Mouse (Mus musculus): ENCODE data around the gene Mapk8ip2. TPM values are rescaled to one million over a fixed set of nuclear protein-coding genes. Genes with fewer than 3 reads are reported as not detected.
A peak's percentile ranks its signal among the peaks of the same experiment; 100 is the strongest.

Gene Mapk8ip2
- polyA plus RNA-seq, 1 experiment from 2014 or later, result 3.4 TPM

DNA sequence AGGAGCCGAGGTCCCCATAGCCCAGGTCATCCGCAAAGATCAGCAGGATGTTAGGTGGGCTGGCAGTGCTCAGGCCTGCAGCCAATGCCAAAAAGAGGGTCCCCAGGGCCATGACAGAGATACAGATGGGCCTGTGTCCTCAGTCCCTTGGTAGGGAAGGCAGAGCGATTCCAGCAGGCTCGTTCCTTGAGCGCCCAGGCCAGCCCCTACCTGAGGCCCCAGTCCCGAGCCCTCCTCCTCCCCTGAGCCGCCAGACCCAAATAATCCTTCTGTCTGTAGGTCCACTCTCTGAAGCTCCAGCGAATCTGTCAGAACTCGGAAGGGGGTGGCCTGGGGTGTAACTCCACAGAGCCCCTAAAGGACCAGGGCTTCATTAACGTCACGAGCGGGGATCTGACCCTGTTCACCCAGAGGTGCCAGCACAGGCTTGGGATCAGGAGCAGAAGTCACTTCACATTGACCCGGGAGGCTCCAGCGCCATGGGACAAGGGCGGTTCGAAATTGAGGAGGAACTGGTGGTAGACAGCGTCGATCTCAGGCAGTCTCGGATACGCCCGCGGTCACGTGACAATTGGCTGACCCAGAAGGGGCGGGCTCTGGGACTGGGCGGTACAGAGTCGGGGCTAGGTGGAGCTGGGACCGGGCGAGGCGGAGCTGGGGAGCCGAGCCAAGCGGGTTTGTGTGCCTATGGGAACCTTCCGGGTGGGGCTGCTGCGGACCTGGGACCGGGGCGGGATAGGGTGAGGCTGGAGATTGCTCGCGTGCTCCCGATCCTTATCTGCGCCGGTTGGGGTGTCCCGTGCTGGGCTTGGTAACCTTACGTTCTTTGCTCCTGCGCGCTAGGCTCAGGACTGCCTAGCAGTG lies 22.1 kb downstream of the Mapk8ip2 start:
- Histone ChIP-seq H3K27ac (ENCODE audit: low read length) (peak overlapping the region; percentile 85), H3K36me3 (ENCODE audit: control insufficient read depth, insufficient read depth, low read length) (no peaks in the 10 kb centered on the region), H3K4me1 (ENCODE audit: control insufficient read depth, insufficient read depth, low read length) (peaks cover 5% of the 10 kb centered on the region; the same call in 1 of the 2 replicates), H3K4me2 (ENCODE audit: low read depth, low read length) (peak overlapping the region; percentile 90), H3K27me3 (replicated peaks; ENCODE audit: control insufficient read depth, insufficient read depth, low read length) (no peaks in the 10 kb centered on the region), H3K9me3 (ENCODE audit: control insufficient read depth, low read length) (no peaks in the 10 kb centered on the region), H3K9ac (ENCODE audit: low read depth, low read length) (peak overlapping the region; percentile 73), H3K4me3 (ENCODE audit: low read length) (peak overlapping the region; percentile 57)
- WGBS, result 9% methylated on average over 44 of the region's 44 CpGs
- peak; percentile 98 for ATAC-seq

DNA sequence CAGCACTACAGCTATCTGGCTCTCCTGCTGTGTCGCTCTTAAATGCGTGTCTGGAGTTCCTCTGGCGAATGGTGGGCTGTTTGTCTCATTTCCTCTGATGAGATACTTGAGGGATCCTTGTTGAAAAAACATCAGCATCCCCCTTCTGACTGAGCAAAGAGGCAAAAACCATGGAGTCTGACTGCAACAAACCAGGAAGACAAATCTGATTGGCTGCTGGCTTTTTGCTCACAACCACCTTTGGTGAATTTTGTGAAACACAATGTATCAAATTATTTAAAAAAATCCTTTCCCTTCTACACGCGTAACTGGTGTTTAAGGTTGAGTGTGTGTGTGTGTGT lies 22.7 kb downstream of the Mapk8ip2 start:
- peak overlapping the region; percentile 85 for H3K27ac ChIP-seq (ENCODE audit: low read length)
- no peak for ATAC-seq
- H3K36me3 ChIP-seq (ENCODE audit: control insufficient read depth, insufficient read depth, low read length), result no peaks in the 10 kb centered on the region
- H3K9me3 ChIP-seq (ENCODE audit: control insufficient read depth, low read length), result no peaks in the 10 kb centered on the region
- peak overlapping the region; percentile 57 for H3K4me3 ChIP-seq (ENCODE audit: low read length)
- H3K4me1 ChIP-seq (ENCODE audit: control insufficient read depth, insufficient read depth, low read length), result peaks cover 5% of the 10 kb centered on the region; the same call in 1 of the 2 replicates
- 6% methylated on average over 5 of the region's 5 CpGs for WGBS
- peak overlapping the region; percentile 90 for H3K4me2 ChIP-seq (ENCODE audit: low read depth, low read length)
- H3K9ac ChIP-seq (ENCODE audit: low read depth, low read length), result peak overlapping the region; percentile 73
- no peaks in the 10 kb centered on the region for H3K27me3 ChIP-seq (replicated peaks; ENCODE audit: control insufficient read depth, insufficient read depth, low read length)

DNA sequence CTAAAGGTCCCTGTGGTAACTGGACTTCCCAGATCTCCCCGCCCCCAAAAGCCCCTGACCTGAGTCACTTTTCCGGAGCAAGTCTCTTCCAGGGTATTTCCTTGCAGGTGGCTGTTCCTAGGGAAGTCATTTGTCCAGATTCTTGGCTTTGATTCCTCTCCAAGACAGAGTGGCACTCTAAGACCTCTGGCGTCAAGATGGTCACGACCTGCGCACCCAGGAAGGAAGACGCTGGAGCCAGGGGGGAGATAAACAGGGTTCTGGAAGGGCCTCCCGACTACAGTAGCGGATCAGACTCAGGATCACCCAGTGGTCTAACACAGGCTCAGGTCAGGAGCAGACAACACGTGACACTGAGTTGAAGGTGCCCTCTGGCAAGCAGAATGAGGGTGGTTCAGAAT lies 23.4 kb downstream of the Mapk8ip2 start, which contains the start of gene Arsa:
TSS of gene Arsa (minus strand) at position 335 of the 401 bp plus-strand sequence.
- Histone ChIP-seq H3K4me2 (ENCODE audit: low read depth, low read length) (peak within 1 kb of the TSS; percentile 90), H3K36me3 (ENCODE audit: control insufficient read depth, insufficient read depth, low read length) (no peaks in the 10 kb centered on the region), H3K9me3 (ENCODE audit: control insufficient read depth, low read length) (no peaks in the 10 kb centered on the region), H3K4me3 (ENCODE audit: low read length) (peak within 1 kb of the TSS; percentile 57), H3K9ac (ENCODE audit: low read depth, low read length) (peak within 1 kb of the TSS; percentile 73), H3K27me3 (replicated peaks; ENCODE audit: control insufficient read depth, insufficient read depth, low read length) (no peaks in the 10 kb centered on the region), H3K27ac (ENCODE audit: low read length) (peak within 1 kb of the TSS; percentile 85), H3K4me1 (ENCODE audit: control insufficient read depth, insufficient read depth, low read length) (peaks cover 5% of the 10 kb centered on the region; the same call in 1 of the 2 replicates)
- no peak for ATAC-seq
- 37% methylated on average over 9 of the region's 9 CpGs for WGBS

DNA sequence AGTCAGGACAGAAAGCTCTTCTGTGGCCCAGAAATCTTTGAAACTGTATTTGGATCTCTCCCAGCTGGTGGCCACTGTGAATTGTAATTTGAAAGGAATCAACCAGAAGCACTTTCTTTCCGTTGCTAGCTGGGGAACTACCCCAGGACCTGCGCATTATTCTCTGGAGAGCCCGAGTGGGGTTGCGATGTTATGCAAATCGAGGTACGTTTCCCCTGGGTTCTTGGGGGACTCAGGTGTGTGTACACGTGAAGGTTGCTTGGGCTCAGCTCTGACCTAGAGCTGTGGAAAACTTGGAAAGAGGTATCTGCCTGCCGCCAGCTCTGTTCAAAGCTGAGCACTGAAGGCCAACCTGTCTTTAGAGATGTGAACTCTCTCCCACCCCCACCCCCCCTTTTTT lies 24.1 kb downstream of the Mapk8ip2 start:
- Histone ChIP-seq H3K9me3 (ENCODE audit: control insufficient read depth, low read length) (no peaks in the 10 kb centered on the region), H3K27me3 (replicated peaks; ENCODE audit: control insufficient read depth, insufficient read depth, low read length) (no peaks in the 10 kb centered on the region), H3K4me1 (ENCODE audit: control insufficient read depth, insufficient read depth, low read length) (peaks cover 5% of the 10 kb centered on the region; the same call in 1 of the 2 replicates), H3K9ac (ENCODE audit: low read depth, low read length) (no peak overlapping the region), H3K4me3 (ENCODE audit: low read length) (no peak overlapping the region), H3K27ac (ENCODE audit: low read length) (no peak overlapping the region), H3K36me3 (ENCODE audit: control insufficient read depth, insufficient read depth, low read length) (no peaks in the 10 kb centered on the region), H3K4me2 (ENCODE audit: low read depth, low read length) (no peak overlapping the region)
- ATAC-seq, result no peak
- 61% methylated on average over 8 of the region's 8 CpGs for WGBS

DNA sequence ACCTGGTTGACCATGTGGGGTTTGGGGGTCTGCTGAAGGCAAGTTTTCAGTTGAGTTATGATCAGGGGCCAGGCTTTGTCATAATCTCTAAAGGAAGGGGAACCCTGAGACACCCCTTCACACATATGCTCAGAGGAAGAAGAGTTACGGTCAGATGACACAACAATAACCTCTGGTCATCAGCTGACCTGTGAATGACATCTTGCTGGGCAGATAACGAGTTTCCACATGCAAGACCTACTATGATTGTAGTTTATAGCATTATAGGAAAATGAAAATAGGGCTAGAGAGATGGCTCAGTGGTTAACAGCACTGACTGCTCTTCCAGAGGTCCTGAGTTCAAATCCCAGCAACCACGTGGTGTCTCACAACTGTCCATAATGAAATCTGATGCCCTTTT lies 24.9 kb downstream of the Mapk8ip2 start:
- H3K9ac ChIP-seq (ENCODE audit: low read depth, low read length), result no peak overlapping the region
- no peaks in the 10 kb centered on the region for H3K9me3 ChIP-seq (ENCODE audit: control insufficient read depth, low read length)
- peaks cover 5% of the 10 kb centered on the region; the same call in 1 of the 2 replicates for H3K4me1 ChIP-seq (ENCODE audit: control insufficient read depth, insufficient read depth, low read length)
- 89% methylated on average over 3 of the region's 3 CpGs for WGBS
- H3K27me3 ChIP-seq (replicated peaks; ENCODE audit: control insufficient read depth, insufficient read depth, low read length), result no peaks in the 10 kb centered on the region
- no peak overlapping the region for H3K27ac ChIP-seq (ENCODE audit: low read length)
- H3K4me2 ChIP-seq (ENCODE audit: low read depth, low read length), result no peak overlapping the region
- H3K4me3 ChIP-seq (ENCODE audit: low read length), result no peak overlapping the region
- ATAC-seq, result no peak
- no peaks in the 10 kb centered on the region for H3K36me3 ChIP-seq (ENCODE audit: control insufficient read depth, insufficient read depth, low read length)

DNA sequence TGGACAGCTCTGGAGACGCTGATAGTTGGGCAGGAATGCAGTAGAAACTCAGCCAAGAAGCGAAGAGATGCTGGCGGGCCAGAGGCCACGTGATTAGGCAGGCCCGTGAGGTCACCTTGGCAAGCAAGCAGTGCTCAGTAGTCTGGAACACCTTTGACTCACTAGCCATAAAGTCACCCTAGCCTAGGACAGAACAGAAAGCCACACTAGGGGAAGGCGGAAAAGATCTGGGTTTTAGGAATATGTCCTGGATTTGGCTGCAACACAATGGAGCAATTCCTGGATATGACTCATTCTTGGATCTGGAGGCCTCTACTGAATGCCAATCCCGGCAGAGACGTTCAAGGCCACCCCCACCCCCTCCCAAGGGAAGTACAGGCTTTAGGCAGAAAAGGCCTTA lies 26.9 kb downstream of the Mapk8ip2 start:
- peak overlapping the region; percentile 54 for H3K27ac ChIP-seq (ENCODE audit: low read length)
- H3K9ac ChIP-seq (ENCODE audit: low read depth, low read length), result no peak overlapping the region
- no peak overlapping the region for H3K4me3 ChIP-seq (ENCODE audit: low read length)
- no peaks in the 10 kb centered on the region for H3K27me3 ChIP-seq (replicated peaks; ENCODE audit: control insufficient read depth, insufficient read depth, low read length)
- no peaks in the 10 kb centered on the region for H3K4me1 ChIP-seq (ENCODE audit: control insufficient read depth, insufficient read depth, low read length)
- no peak overlapping the region for H3K4me2 ChIP-seq (ENCODE audit: low read depth, low read length)
- H3K9me3 ChIP-seq (ENCODE audit: control insufficient read depth, low read length), result no peaks in the 10 kb centered on the region
- WGBS, result 68% methylated on average over 8 of the region's 8 CpGs
- no peaks in the 10 kb centered on the region for H3K36me3 ChIP-seq (ENCODE audit: control insufficient read depth, insufficient read depth, low read length)
- no peak for ATAC-seq

DNA sequence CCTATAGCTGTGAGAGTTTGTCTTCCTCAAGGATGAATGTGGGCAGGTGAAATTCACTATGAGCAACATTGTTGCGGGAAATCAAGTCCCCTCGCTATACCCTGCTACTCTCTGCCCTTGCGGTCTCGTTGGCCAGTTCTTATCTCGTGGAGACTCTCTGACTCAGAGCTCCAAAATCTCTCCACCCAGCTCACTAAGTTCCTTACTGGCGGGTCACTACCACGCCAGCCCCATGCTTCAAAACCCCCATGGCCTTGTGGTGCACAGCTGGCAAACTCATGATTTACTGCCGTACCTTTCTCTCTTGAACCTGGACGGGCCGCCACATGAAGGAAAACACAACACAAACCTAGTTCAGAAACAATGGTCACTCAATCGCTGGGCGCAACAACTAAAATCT lies 34.5 kb downstream of the Mapk8ip2 start:
- Histone ChIP-seq H3K36me3 (ENCODE audit: control insufficient read depth, insufficient read depth, low read length) (no peaks in the 10 kb centered on the region), H3K4me3 (ENCODE audit: low read length) (no peak overlapping the region), H3K27ac (ENCODE audit: low read length) (no peak overlapping the region), H3K27me3 (replicated peaks; ENCODE audit: control insufficient read depth, insufficient read depth, low read length) (no peaks in the 10 kb centered on the region), H3K9ac (ENCODE audit: low read depth, low read length) (no peak overlapping the region), H3K4me2 (ENCODE audit: low read depth, low read length) (no peak overlapping the region), H3K4me1 (ENCODE audit: control insufficient read depth, insufficient read depth, low read length) (no peaks in the 10 kb centered on the region), H3K9me3 (ENCODE audit: control insufficient read depth, low read length) (no peaks in the 10 kb centered on the region)
- no peak for ATAC-seq
- 73% methylated on average over 12 of the region's 12 CpGs for WGBS

DNA sequence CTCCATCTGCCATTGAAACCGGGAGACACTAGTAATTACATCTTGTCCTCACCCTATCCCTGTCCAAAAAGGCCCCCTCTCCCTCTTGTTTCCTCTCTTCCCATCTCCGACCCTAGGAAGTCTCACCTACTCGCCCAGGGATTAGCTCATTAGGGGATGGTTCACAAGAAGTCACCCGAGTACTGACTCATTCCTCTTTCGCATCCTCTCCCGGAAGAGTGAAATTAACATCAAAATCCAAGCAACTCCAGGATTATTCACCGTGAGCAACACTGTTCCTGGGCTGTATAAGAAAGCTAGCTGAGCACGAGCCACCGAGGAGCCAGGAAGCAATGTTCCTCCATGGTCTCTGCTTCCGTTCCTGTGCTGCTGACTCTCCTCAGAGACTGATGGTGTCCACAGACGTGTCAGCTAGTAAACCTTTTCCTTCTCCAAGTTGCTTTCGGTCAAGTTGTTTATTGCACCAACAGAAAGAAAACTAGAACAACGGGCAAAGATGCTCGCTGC lies 35.0 kb downstream of the Mapk8ip2 start:
- Histone ChIP-seq H3K36me3 (ENCODE audit: control insufficient read depth, insufficient read depth, low read length) (no peaks in the 10 kb centered on the region), H3K9me3 (ENCODE audit: control insufficient read depth, low read length) (no peaks in the 10 kb centered on the region), H3K9ac (ENCODE audit: low read depth, low read length) (no peak overlapping the region), H3K27me3 (replicated peaks; ENCODE audit: control insufficient read depth, insufficient read depth, low read length) (no peaks in the 10 kb centered on the region), H3K4me1 (ENCODE audit: control insufficient read depth, insufficient read depth, low read length) (no peaks in the 10 kb centered on the region), H3K4me3 (ENCODE audit: low read length) (no peak overlapping the region), H3K27ac (ENCODE audit: low read length) (no peak overlapping the region), H3K4me2 (ENCODE audit: low read depth, low read length) (no peak overlapping the region)
- no peak for ATAC-seq
- 46% methylated on average over 14 of the region's 14 CpGs for WGBS

DNA sequence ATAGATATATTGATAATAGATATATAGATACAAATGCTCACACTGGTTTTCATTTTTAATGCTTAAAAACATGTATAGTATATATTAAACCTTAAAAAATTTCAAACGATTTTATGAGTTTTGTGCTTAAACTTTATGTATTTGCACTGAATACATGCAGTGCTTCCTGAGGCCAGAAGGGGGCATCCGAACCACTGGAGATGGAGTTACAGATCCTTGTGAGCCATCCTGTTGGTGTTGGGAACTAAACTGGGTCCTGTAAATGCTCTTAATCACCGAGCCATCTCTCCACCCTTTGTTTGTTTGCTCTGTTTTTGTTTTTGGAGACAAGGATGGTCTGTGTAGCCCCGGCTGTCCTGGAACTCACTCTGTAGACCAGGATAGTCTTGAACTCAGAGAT lies 41.3 kb downstream of the Mapk8ip2 start:
- peaks cover 19% of the 10 kb centered on the region for H3K27me3 ChIP-seq (replicated peaks; ENCODE audit: control insufficient read depth, insufficient read depth, low read length)
- no peak overlapping the region for H3K4me2 ChIP-seq (ENCODE audit: low read depth, low read length)
- ATAC-seq, result no peak
- H3K9ac ChIP-seq (ENCODE audit: low read depth, low read length), result no peak overlapping the region
- no peak overlapping the region for H3K27ac ChIP-seq (ENCODE audit: low read length)
- no peaks in the 10 kb centered on the region for H3K36me3 ChIP-seq (ENCODE audit: control insufficient read depth, insufficient read depth, low read length)
- H3K4me1 ChIP-seq (ENCODE audit: control insufficient read depth, insufficient read depth, low read length), result peaks cover 11% of the 10 kb centered on the region
- H3K9me3 ChIP-seq (ENCODE audit: control insufficient read depth, low read length), result no peaks in the 10 kb centered on the region
- H3K4me3 ChIP-seq (ENCODE audit: low read length), result no peak overlapping the region
- WGBS, result 81% methylated on average over 4 of the region's 4 CpGs
